Mouse (Mus musculus) midbrain, embryonic 12.5 days (tissue): ENCODE measurements around the gene Nckap5l. TPM values are rescaled to one million over a fixed set of nuclear protein-coding genes. Genes with fewer than 3 reads are reported as not detected.

ENCODE experiments used
- ATAC-seq: fragments of 200-750 bp; cut with Nextera tagmentation; 2 replicates; pipeline ENCODE4 v1.8.0; 2017; ENCODE audit warnings: low read depth, moderate TSS enrichment, moderate library complexity; ENCODE audit not compliant: low FRiP score
- H3K27ac ChIP-seq: fragments of 300-500 bp; sonication (generic); replicated peaks from 2 replicates; pipeline ENCODE4 v1.5.1; 2016; ENCODE audit warnings: mild to moderate bottlenecking
- H3K27me3 ChIP-seq: fragments of 300-500 bp; sonication (generic); 2 replicates; pipeline ENCODE4 v1.6.1; 2016; ENCODE audit warnings: mild to moderate bottlenecking
- H3K36me3 ChIP-seq: fragments of 300-500 bp; sonication (generic); 2 replicates; pipeline ENCODE4 v1.6.1; 2016
- H3K4me1 ChIP-seq: fragments of 300-500 bp; sonication (generic); 2 replicates; pipeline ENCODE4 v1.6.1; 2016
- H3K4me2 ChIP-seq: fragments of 300-500 bp; sonication (generic); replicated peaks from 2 replicates; pipeline ENCODE4 v1.6.1; 2016; ENCODE audit warnings: mild to moderate bottlenecking, moderate library complexity
- H3K4me3 ChIP-seq: fragments of 300-500 bp; sonication (generic); 2 replicates; pipeline ENCODE4 v1.5.1; 2016; ENCODE audit warnings: mild to moderate bottlenecking
- H3K9ac ChIP-seq: fragments of 300-500 bp; sonication (generic); replicated peaks from 2 replicates; pipeline ENCODE4 v1.6.1; 2016; ENCODE audit warnings: mild to moderate bottlenecking, moderate library complexity
- H3K9me3 ChIP-seq: fragments of 300-500 bp; sonication (generic); 2 replicates; pipeline ENCODE4 v1.6.1; 2016; ENCODE audit warnings: mild to moderate bottlenecking
- WGBS: fragments of 180-500 bp; shearing (Covaris S2); methylation state at CpG from one replicate; pipeline ENCODE4 v1.1.7; 2016; 5-methylcytosine and 5-hydroxymethylcytosine counted together
- polyA plus RNA-seq: library from polyadenylated mRNA; unstranded; fragments of >200 nt; fragmentation: Nextera tagmentation; extraction: Ambion mirVana; gene quantifications from 2 replicates; pipeline ENCODE4 v1.2.1, GENCODE M21; 2016

The Nckap5l gene
- polyA plus RNA-seq, 1 experiment from 2014 or later: 12.9 TPM

DNA sequence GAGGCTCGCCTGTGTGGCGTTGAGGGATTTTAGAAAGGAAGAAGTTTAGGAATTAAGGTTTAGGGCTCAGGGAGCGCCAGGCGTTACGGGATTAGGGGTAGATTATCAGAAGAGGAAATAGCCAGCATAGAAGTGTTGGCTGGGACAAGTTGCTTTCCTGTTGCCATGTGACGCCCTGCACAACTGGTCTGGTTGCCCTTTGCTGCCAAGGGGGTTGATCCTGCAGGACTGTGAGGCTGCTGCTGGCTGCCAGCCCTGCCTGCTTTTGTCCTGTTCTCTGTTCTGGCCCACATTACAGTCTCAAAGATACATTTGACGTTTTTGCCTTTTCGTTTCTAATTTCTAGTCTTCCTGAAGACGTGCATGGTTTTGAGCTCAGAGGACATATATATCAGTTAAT, 52.4 kb downstream of the Nckap5l start:
- Histone ChIP-seq H3K36me3 (peaks cover 78% of the 10 kb centered on the region), H3K4me3 (no peak overlapping the region), H3K27ac (no peak overlapping the region), H3K4me2 (no peak overlapping the region), H3K9ac (no peak overlapping the region), H3K27me3 (no peaks in the 10 kb centered on the region), H3K4me1 (no peaks in the 10 kb centered on the region), H3K9me3 (no peaks in the 10 kb centered on the region)
- WGBS: 92% methylated on average over 9 of the region's 9 CpGs
- ATAC-seq: no peak

DNA sequence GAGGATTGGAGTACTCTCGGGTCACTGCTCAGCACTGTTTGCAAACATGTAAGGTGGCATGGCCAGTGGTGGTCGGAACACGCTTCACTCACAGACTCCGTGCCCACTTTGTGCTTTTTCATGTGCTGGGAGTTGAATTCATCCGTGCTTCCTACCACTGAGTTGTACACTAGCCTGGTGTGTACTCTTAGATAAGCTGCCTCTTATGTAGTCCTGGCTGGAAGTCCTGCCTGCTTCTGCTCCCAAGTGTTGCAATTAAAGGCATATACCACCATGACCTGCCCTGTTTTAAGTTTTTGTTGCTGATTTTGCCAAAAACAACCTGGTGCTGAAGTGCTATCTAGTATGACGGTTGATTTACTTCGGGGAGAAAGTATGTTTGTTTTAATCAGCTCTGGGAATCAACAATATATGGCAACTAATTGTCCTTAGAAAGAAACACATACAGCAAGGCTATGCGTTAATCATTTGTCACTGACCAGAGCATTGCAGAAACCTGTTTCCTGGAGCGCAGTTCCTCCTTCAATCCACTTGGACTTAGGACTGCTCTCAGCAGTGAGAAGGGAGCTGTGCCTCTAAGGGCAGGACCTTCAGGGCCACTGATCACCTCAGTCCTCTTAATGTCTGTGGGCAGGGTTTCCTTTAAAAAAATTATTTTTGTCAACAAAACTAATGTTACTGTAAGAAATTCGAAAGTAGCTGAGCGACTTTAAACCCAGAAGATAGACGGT, 54.2 kb downstream of the Nckap5l start:
- Histone ChIP-seq H3K27ac (no peak overlapping the region), H3K27me3 (no peaks in the 10 kb centered on the region), H3K4me1 (peaks cover 9% of the 10 kb centered on the region), H3K9ac (no peak overlapping the region), H3K4me2 (no peak overlapping the region), H3K4me3 (no peak overlapping the region), H3K36me3 (peaks cover 64% of the 10 kb centered on the region), H3K9me3 (no peaks in the 10 kb centered on the region)
- no peak for ATAC-seq
- WGBS: 94% methylated on average over 12 of the region's 12 CpGs

DNA sequence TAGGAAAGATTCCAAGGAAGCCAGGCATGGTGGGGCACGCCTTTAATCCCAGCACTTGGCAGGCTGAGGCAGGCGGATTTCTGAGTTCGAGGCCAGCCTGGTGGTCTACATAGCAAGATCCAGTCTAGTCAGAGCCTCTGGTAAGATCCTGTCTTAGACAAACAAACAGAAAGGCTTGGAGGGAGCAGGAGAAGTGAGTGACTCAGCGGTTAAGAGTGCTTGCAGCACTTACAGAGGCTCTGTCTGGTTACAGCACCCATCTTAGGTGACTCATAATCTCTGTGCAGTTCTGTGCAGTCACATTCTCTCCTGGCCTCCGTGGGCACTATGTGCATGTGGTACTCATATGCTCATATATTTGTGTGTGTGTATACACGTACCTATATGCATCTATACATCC, 56.9 kb downstream of the Nckap5l start:
- H3K9me3 ChIP-seq: no peaks in the 10 kb centered on the region
- no peak overlapping the region for H3K9ac ChIP-seq
- no peak overlapping the region for H3K4me3 ChIP-seq
- H3K27ac ChIP-seq: no peak overlapping the region
- peaks cover 23% of the 10 kb centered on the region for H3K4me1 ChIP-seq
- H3K36me3 ChIP-seq: peaks cover 37% of the 10 kb centered on the region
- H3K27me3 ChIP-seq: no peaks in the 10 kb centered on the region
- WGBS: 88% methylated on average over 6 of the region's 6 CpGs
- H3K4me2 ChIP-seq: no peak overlapping the region
- ATAC-seq: no peak

- peaks cover 27% of the 10 kb centered on the region for H3K36me3 ChIP-seq
- no peaks in the 10 kb centered on the region for H3K27me3 ChIP-seq
- ATAC-seq: no peak
- H3K4me1 ChIP-seq: peaks cover 33% of the 10 kb centered on the region
- no peaks in the 10 kb centered on the region for H3K9me3 ChIP-seq
- H3K4me2 ChIP-seq: no peak overlapping the region
- 0 out of 2 replicates have a peak overlapping the region, but pooled peaks have one; percentile 20 for H3K27ac ChIP-seq
- no peak overlapping the region for H3K4me3 ChIP-seq
- no peak overlapping the region for H3K9ac ChIP-seq
- WGBS: 80% methylated on average over 15 of the region's 15 CpGs
Observed at GRCm38 (mm10) chr15:99399503-99400245, 57.9 kb downstream of the Nckap5l start.

DNA sequence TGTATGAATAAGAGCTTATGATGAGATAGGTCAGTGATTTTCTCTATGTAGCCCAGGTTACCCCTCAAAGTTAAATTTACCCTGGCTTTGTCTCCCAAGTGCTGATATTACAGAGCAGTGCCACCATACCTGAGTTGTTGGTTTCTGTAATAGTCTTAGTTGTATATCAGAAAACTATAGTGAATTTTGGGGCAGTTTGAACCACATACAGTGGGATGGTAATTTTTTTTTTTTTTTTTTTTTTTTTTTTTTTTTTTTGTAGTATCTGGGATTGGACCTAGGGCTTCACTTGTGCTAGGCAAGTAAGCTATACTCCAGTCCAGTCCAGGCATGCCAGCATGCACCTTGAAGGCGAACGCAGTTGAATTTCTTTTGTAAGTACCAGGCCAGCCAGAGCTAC, 59.9 kb downstream of the Nckap5l start:
- no peak overlapping the region for H3K27ac ChIP-seq
- 82% methylated on average over 2 of the region's 2 CpGs for WGBS

GRCm38 (mm10) chr15:99396875-99397274, 60.7 kb downstream of the Nckap5l start:
- Histone ChIP-seq H3K9me3 (no peaks in the 10 kb centered on the region), H3K27ac (no peak overlapping the region), H3K27me3 (no peaks in the 10 kb centered on the region), H3K4me1 (peaks cover 49% of the 10 kb centered on the region), H3K36me3 (no peaks in the 10 kb centered on the region), H3K4me2 (no peak overlapping the region), H3K9ac (no peak overlapping the region), H3K4me3 (no peak overlapping the region)
- 66% methylated on average over 4 of the region's 4 CpGs for WGBS
- no peak for ATAC-seq

More for the DNA sequence above, 59.9 kb downstream of the Nckap5l start:
- peaks cover 7% of the 10 kb centered on the region; the same call in 1 of the 2 replicates for H3K36me3 ChIP-seq
- no peaks in the 10 kb centered on the region for H3K9me3 ChIP-seq
- peaks cover 45% of the 10 kb centered on the region for H3K4me1 ChIP-seq
- no peak overlapping the region for H3K4me3 ChIP-seq
- no peak overlapping the region for H3K9ac ChIP-seq
- H3K27me3 ChIP-seq: no peaks in the 10 kb centered on the region
- H3K4me2 ChIP-seq: no peak overlapping the region
- no peak for ATAC-seq

DNA sequence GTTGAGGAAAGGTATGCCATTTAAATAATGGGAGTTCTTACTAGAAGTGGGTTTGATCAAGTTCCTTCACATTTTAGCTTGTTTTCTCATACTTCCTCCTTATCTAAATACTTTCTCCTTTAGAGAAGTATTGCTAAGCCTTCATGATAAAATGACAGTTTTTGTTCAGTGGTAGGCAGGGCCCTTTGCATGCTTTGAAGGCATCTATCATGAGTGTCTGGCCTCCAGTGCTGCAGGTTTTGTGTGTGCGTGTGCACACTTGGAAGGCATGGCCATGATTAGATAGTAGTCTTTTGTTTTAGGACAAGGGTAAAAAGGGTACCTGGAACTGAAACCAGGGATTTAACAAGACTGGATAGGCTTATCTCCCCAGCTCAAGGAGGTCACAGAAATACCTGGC, 61.1 kb downstream of the Nckap5l start:
- no peak for ATAC-seq
- no peak overlapping the region for H3K27ac ChIP-seq
- H3K4me1 ChIP-seq: peaks cover 49% of the 10 kb centered on the region
- no peaks in the 10 kb centered on the region for H3K36me3 ChIP-seq
- H3K9ac ChIP-seq: no peak overlapping the region
- no peak overlapping the region for H3K4me3 ChIP-seq
- H3K4me2 ChIP-seq: no peak overlapping the region
- no peaks in the 10 kb centered on the region for H3K9me3 ChIP-seq
- 82% methylated on average over 1 of the region's 1 CpGs for WGBS
- no peaks in the 10 kb centered on the region for H3K27me3 ChIP-seq

DNA sequence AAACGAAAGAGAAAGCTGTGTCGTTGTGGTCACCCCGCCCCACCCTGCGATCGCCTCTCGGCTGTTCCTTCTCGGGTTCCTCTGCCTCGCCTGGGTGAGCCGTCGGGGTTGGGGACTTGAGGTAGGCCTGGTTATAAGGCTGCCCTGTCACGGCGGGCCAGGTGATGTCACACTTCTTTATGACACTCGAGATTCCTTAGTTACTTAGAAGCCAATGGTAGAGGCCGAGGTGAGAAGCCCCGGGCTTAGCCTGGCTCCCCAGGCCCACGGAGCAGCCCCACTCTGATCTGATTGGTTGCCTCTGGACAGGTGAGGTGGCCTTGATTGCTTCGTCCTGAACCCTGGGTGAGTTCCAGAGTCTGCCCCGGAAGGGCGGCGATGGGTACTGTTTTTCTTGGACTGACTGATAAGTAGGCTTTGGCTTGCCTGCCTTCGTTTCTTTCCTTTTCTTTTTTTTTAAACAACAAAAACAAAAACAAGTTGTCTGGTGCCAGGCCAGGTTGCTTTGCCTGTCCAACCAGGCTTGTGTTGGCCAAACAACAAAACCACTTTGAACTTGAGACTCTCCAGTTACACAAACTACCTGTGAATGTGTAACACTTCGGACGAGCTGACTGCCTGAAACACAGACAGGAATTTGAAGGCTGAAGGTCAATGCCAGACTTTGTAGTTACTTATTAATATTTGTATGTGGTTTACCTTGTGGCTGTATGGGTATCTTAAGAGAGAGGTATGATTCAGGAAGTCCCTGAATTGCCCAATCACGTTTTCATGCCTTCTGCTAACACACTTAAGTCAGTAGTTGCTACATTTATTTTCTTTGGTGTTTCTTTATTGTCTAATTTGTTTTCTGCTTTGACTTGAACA, 63.9 kb downstream of the Nckap5l start:
- no peaks in the 10 kb centered on the region for H3K9me3 ChIP-seq
- H3K4me2 ChIP-seq: peak overlapping the region; percentile 98
- peak overlapping the region; percentile 87 for H3K27ac ChIP-seq
- no peaks in the 10 kb centered on the region for H3K27me3 ChIP-seq
- WGBS: 13% methylated on average over 24 of the region's 24 CpGs
- no peaks in the 10 kb centered on the region for H3K36me3 ChIP-seq
- peak; percentile 14; the same call in 1 of the 2 replicates for ATAC-seq
- peak overlapping the region; percentile 91 for H3K9ac ChIP-seq
- peak overlapping the region; percentile 58 for H3K4me3 ChIP-seq
- H3K4me1 ChIP-seq: peaks cover 40% of the 10 kb centered on the region

- peak; percentile 100 for ATAC-seq
Observed at GRCm38 (mm10) chr15:99392486-99393385, 64.8 kb downstream of the Nckap5l start, which contains the start of gene Tmbim6. Gene Tmbim6 (plus strand): TSS chr15:99392882.

DNA sequence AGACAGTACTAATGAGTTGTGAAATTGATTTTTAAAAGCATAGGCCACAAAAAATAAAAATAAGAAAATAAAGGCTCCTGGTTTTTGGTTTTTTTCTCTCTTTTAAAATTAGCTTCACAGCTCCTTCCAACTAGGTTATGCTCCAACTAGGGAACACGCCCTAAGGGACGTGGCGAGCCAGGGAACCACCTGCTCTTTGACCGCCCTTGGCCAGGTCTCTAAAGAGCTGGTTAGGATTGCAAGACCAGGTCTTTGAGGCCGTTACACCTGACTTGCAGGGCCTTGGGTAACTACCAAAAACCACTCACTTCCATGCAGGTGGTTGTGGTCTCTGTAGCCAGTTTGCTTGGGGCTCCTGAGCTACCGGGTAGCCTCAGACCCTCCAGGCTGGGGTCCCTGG, 65.6 kb downstream of the Nckap5l start:
- H3K27ac ChIP-seq: peak overlapping the region; percentile 16

More at GRCm38 (mm10) chr15:99392486-99393385, 64.8 kb downstream of the Nckap5l start, which contains the start of gene Tmbim6:
- Histone ChIP-seq H3K27ac (peak within 1 kb of the TSS; percentile 87), H3K36me3 (no peaks in the 10 kb centered on the region), H3K4me3 (peak within 1 kb of the TSS; percentile 58), H3K4me2 (peak within 1 kb of the TSS; percentile 98), H3K9ac (peak within 1 kb of the TSS; percentile 91), H3K27me3 (no peaks in the 10 kb centered on the region), H3K9me3 (no peaks in the 10 kb centered on the region), H3K4me1 (peaks cover 40% of the 10 kb centered on the region)
- WGBS: under 1% methylated on average over 50 of the region's 51 CpGs

More for the DNA sequence above, 65.6 kb downstream of the Nckap5l start:
- no peaks in the 10 kb centered on the region for H3K27me3 ChIP-seq
- no peaks in the 10 kb centered on the region for H3K9me3 ChIP-seq
- no peaks in the 10 kb centered on the region for H3K36me3 ChIP-seq
- ATAC-seq: peak; percentile 4; the same call in 1 of the 2 replicates
- H3K4me3 ChIP-seq: peak overlapping the region; percentile 58
- H3K9ac ChIP-seq: peak overlapping the region; percentile 17; the same call in 1 of the 2 replicates
- peak overlapping the region; percentile 59 for H3K4me2 ChIP-seq
- 87% methylated on average over 6 of the region's 6 CpGs for WGBS
- peaks cover 38% of the 10 kb centered on the region for H3K4me1 ChIP-seq
